Mouse (Mus musculus) adrenal gland, postnatal 25 days (tissue): ENCODE measurements around the gene Slamf7. TPM values are rescaled to one million over a fixed set of nuclear protein-coding genes. Genes with fewer than 3 reads are reported as not detected.
"Not testable (repeated sequence)": the region's sequence is repeated elsewhere in the genome, so short reads cannot be mapped to it uniquely, and the experiment has no call there.

Experiments
- DNase-seq: peaks from one replicate; pipeline ENCODE4 v3.0.0; 2021; ENCODE audit warnings: mixed read lengths
- long read RNA-seq: library from polyadenylated mRNA; stranded (forward); transcript quantifications from one replicate; pipeline ENCODE4 v2.0.0, GENCODE M21; 2021
- total RNA-seq: library from RNA; stranded (reverse); gene quantifications from 2 replicates; pipeline ENCODE4 v1.2.3, GENCODE M21; 2021

Gene Slamf7
- total RNA-seq, result 0.30 TPM in 1 of 2 replicates, not detected in the other
- long read RNA-seq, result 0 reads

- DNase-seq, result no peak
These were observed at the start of gene Slamf7 for GRCm38 (mm10) chr1:171652734-171653133. Gene Slamf7 (minus strand): TSS chr1:171653035.

- DNase-seq, result peak; percentile 3
These were observed 46.1 kb upstream of the Slamf7 start for GRCm38 (mm10) chr1:171698983-171699382.

DNA sequence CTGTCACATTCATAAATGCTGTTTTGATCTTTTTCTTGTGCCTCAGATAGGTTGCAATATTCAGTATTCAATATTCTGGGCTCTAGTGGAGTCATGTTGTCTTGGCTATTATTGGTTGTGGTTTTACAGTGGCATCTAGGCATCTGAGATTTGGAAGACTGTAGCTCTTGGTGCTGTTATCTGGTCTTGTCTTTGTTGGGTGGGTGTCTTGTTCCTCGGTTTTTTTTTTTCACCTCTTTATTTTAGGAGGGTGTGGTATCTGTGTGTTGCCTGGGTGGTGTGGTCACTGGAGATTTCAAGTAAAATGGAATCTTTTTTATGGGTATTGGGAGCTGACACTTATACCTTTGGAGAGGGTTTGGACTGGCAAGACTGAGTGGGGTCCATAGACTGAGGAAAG is 41.1 kb upstream of the Slamf7 start:
- DNase-seq, result no peak

DNA sequence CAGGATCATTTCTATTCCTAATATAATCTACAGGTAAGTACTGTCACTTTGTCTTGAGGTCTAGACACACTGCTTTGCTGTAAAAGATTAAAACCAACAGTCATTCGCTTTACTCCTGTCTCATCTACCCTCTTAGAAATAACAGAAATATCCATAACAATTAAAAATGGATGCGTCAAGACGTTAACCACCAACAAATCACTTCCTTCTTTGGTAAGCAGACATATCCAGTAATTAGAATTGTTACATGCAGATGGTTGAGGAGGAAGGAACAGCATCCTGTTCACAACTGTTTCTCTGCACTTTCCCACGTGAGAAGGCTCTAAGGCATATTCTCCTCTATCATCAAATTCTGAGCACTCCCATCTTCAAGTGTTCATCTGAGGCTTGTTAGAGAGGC is 34.5 kb upstream of the Slamf7 start:
- DNase-seq, result no peak

- no peak for DNase-seq
These were observed 32.1 kb upstream of the Slamf7 start for GRCm38 (mm10) chr1:171684923-171685322.

DNA sequence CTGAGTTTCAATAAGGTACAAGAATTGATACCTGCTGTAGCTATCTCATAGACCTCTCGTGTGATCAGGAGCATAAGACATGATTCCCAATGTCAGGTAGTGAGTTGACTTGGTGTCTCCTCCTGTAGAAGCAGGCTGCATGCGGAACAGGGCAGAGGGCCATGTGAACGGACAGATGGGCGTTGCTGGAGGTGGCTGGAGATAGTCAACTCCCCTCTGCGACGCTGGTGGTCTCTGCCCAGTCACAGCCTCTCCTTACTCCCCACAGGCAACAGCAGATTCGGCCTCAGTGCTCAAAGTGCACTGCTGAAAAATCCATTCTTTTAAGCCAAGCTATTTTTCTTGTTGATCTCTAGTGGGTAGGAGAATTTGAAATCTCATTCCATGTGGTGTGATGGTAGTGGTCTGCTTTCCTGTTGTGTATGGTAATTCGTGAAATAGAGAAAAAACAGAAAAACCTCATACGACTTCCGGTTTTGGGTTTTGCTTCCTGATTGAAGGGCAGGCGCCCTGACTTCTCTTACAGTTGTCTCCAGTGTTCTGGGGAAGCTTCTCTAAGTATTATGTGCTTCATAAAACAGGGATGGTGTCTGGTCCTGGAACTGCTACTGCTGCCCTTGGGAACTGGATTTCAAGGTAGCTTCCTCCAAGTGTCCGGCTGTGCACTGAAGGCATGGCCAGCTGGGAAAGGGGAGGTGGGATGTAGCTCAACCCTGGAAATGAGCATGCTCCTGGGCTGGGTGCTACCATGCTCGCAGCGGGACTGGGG is 28.9 kb upstream of the Slamf7 start, which contains the start of gene Cd48:
Gene Cd48, plus strand, starts transcription at position 479 of the 769 bp plus-strand sequence.
- no peak for DNase-seq

GRCm38 (mm10) chr1:171681009-171681408 is 28.2 kb upstream of the Slamf7 start:
- DNase-seq, result no peak

- no peak for DNase-seq
These were observed 24.9 kb upstream of the Slamf7 start for GRCm38 (mm10) chr1:171677721-171678120.

DNA sequence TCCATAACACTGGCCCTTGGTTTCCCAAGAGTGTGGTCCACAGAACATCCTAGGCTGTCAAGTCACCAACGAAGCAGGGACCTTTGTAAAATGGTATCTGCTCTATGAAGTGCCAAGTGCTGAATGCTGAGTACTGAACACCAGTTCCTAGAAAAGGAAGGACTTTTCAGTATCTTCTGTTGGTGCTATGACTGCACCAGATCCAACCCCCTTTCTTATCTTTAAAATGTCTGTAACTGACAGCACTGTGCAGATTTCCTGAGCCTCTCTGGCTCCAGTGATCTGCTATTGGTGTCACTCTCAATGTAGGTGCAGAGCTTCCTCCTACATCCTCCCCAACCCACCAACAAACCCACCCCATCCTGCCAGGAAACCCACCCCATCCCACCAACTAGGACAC is 21.6 kb upstream of the Slamf7 start:
- no peak for DNase-seq

DNA sequence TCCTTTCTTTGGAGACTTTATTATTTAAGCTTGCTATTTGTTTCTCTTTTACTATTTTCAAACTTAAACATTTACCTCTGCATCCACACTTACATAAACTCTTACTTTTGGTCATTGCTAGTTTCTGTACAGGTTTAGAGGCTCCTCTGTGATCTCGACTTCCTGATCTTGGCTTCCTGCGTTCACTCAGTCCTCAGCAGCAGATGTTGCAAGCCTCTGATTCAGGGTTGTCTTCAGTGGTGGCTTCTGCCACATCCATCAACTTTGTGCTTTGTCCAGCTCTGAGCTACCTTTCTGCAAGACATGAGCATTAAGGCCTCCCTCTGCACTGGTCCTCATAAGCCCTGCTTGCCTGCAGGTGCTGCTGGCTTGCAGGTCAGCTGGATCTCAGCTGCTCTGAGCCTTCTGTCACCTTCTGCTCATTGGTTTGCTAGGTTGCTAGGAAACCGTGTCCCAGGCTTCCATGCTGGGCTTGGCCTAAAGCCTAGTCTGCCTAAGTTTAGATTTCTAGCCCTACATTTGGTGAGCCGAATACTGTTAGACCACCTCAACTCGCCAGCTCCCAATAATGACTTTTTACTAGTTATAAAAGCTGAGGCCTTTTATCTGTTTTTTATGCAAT is 20.1 kb upstream of the Slamf7 start:
- no peak for DNase-seq

DNA sequence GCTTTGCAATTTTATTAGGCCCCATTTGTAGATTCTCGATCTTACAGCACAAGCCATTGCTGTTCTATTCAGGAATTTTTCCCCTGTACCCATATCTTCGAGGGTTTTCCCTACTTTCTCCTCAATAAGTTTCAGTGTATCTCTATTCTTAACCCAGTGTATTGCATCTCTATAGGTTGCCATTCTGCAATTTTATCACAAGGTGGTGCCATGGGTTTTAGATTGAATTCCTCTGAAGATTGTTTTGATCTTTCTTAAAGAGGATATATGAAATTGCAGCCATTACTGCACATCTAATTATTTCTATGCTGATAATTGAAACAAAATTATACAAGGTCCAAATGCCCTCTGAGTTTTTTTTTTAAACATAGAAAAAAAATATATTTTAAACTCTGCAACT is 19.6 kb upstream of the Slamf7 start:
- DNase-seq, result not testable (repeated sequence)

- no peak for DNase-seq
These were observed 14.3 kb upstream of the Slamf7 start for GRCm38 (mm10) chr1:171667160-171667559.

DNA sequence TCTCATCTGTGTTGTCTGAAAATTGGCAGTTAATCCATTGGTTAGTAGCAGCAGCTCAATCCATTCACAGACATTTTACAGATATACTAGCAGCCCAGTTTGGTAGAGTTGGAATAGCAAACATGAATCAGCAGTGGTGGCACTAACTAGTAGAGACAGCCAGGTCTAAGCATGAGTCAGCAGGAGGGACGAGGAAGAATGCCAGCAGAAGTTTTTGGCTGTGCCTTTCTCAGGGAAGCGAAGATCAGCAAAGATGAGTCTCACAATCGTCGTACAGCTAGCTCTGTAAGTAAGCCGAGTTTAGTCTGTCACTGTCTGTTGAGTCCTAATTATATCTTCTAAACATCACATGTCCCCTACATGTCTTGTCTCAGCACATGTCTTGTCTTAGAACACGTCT is 13.5 kb upstream of the Slamf7 start:
- peak; percentile 10 for DNase-seq

- DNase-seq, result no peak
These were observed 10.9 kb upstream of the Slamf7 start for GRCm38 (mm10) chr1:171663757-171664156.

DNA sequence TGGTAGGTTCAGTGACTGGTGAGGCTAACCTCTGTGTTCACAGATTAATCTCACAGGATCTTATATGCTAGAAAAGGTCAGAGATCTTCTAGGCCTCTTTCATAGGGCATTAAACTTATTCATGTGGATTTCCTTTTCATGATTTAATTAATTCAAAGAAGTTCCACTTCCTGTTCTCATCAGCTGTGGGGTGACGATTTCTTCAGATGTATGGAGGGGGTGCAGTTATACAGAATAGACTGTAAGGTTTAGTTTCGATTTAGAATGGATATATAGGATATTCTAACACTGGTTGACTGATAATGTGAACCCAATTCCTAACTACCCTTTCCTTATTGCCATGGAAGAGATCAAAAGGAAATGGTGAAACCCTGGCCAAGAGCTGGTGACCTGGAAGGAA is 8.6 kb upstream of the Slamf7 start:
- DNase-seq, result no peak

- DNase-seq, result no peak
These were observed 7.6 kb upstream of the Slamf7 start for GRCm38 (mm10) chr1:171660423-171660822.

GRCm38 (mm10) chr1:171658561-171658991 is 5.7 kb upstream of the Slamf7 start:
- DNase-seq, result no peak

GRCm38 (mm10) chr1:171648840-171649239 is 4.0 kb downstream of the Slamf7 start:
- DNase-seq, result no peak

DNA sequence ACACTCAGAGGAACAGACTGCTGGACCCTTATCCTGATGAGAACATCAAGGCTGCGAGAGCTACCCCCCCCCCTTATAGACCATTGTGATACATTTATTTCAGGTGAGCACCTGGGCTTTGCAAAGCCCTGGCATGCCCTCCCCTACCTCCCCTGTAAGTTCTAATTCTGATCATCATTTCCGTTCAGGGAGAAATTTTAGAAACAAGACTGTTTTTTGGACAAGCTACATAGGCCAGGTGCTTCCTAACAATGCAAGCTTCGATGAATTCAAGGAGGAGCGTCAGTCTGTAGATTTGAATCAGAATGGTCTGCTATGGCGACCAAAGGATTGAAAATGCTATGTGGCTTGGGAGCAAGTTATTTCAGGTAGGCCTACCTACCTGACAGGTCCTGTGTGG is 5.1 kb downstream of the Slamf7 start:
- no peak for DNase-seq

DNA sequence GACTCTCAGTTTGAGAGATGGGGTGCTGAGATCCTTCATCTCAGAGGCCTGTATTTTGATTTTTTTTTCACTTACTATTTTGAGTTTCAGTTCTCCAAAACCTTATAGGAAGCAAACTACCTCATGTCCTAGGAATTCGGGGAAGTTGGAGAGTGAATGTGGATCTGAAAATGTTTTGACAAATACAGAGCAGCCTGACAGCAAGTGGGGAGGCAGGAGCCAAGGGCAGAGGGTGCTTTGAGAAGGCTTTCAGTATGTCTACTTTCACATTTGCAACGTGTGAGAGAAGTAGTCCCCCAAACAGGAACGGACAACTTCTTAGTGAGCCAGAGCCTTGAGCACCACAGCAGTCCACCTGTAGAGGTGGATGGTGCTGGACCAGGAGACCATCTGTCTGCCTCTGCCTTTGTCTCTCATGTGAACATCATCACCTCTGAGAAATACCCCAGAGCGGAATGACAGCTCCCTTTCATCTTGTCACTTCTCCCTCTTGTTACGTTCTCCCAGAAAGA is 6.3 kb downstream of the Slamf7 start:
- DNase-seq, result no peak

- no peak for DNase-seq
These were observed 9.2 kb downstream of the Slamf7 start for GRCm38 (mm10) chr1:171643612-171644011.

GRCm38 (mm10) chr1:171640796-171641195 is 12.0 kb downstream of the Slamf7 start:
- no peak for DNase-seq

- DNase-seq, result no peak
These were observed 14.1 kb downstream of the Slamf7 start for GRCm38 (mm10) chr1:171638686-171639085.

GRCm38 (mm10) chr1:171637101-171637500 is 15.7 kb downstream of the Slamf7 start:
- DNase-seq, result no peak
